Mouse (Mus musculus) left cerebral cortex, postnatal 10 days (tissue): ENCODE results near the gene Exd2. TPM values are rescaled to one million over a fixed set of nuclear protein-coding genes. Genes with fewer than 3 reads are reported as not detected.

Source experiments
- DNase-seq, 2 experiments: peaks; one replicate each; pipeline ENCODE4 v3.0.0; 2021 to 2022; ENCODE audit warnings: low spot score in 2 of 2, mixed read lengths in 1 of 2; ENCODE audit errors: extremely low spot score in 1 of 2
- intact Hi-C: fragments of 180-260 bp; cut with DNase I; formaldehyde crosslinking; loops from one replicate; pipeline ENCODE4 v1.15.1; 2025
- total RNA-seq, 2 experiments: library from RNA; stranded (reverse); gene quantifications; 2 replicates each; pipeline ENCODE4 v1.2.3; 2021

The Exd2 gene
- total RNA-seq, 2 experiments from 2014 or later, result 91.3 to 97.4 TPM

DNA sequence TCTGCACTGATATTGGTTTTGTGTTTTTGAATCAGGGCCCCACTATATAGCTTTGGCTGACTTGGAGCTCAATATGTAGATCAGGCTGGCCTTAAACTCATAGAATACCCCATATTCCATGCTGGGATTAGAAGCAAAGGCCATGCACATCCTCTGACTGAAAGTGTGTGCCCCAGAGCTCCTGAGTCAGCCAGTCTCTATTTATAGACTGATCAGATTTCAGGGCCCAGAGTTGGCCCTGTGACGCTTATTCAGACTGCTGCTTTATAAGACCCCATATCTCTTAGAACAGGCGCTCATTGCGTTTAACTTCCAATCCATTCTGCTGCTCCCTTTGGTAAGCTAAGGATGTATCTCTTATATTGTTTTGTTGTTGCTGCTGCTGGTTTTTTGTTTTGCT lies 17.1 kb downstream of the Exd2 start:
- intact Hi-C loops, result no loop called here
- DNase-seq, result no peak

GRCm38 (mm10) chr12:80483397-80483796 lies 20.5 kb downstream of the Exd2 start:
- intact Hi-C loops, result no loop called here
- no peak for DNase-seq

GRCm38 (mm10) chr12:80493311-80493710 lies 30.4 kb downstream of the Exd2 start:
- DNase-seq, result no peak
- intact Hi-C loops, result no loop called here

GRCm38 (mm10) chr12:80495691-80496090 lies 32.8 kb downstream of the Exd2 start:
- DNase-seq, result no peak
- intact Hi-C loops, result loop anchor here (5.0 kb wide), 1 partner anchor 177 kb away; no protein-coding TSS in a partner anchor

DNA sequence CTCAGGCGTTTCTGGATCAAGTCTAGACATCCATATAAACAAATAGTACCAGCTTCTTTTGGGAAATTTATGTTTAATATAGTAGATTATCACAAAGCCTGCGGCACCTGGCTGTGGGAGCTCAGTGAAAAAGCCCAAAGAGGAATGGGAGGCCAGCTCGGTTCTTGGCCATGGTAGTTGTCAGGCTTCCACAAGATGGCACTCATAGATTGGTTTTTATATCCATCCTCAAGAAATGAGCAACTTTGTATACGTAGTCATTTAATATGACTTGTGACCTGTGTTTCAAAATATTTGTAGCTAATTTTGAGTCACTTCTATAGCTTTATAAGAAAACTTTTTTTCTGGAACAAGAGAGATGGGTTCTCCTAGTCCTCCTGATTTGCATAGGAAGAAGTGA lies 35.5 kb downstream of the Exd2 start:
- no peak for DNase-seq

DNA sequence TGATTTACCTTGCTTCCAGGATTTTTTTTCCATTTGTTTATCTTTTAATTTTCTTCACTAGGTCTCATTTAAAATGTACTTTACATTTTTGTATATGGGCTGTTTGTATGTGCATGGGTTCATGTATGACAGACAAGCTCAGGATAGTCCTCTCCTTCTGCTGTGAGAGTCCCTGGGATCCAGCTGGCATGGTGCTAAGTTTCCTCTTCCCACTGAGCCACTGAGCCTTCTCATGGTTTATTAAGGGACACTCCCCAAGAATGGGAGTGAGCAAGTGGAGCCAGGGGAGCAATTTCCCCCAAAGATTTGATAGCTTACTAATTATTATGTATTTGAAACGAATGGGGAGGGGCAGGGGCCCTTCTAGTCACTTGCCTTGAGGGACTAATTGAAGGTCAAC lies 37.6 kb downstream of the Exd2 start:
- intact Hi-C loops, result loop anchor here (5.0 kb wide), 1 partner anchor 87 kb away; no protein-coding TSS in a partner anchor
- DNase-seq, result no peak

More for the DNA sequence above, 35.5 kb downstream of the Exd2 start:
- intact Hi-C loops, result loop anchor here (5.0 kb wide), 1 partner anchor 174 kb away; no protein-coding TSS in a partner anchor

GRCm38 (mm10) chr12:80504718-80505117 lies 41.8 kb downstream of the Exd2 start:
- DNase-seq, result no peak
- intact Hi-C loops, result loop anchor here (5.0 kb wide), 1 partner anchor 83 kb away; no protein-coding TSS in a partner anchor

- no peak for DNase-seq
- intact Hi-C loops, result no loop called here
Observed at GRCm38 (mm10) chr12:80507041-80507745, 44.3 kb downstream of the Exd2 start.

DNA sequence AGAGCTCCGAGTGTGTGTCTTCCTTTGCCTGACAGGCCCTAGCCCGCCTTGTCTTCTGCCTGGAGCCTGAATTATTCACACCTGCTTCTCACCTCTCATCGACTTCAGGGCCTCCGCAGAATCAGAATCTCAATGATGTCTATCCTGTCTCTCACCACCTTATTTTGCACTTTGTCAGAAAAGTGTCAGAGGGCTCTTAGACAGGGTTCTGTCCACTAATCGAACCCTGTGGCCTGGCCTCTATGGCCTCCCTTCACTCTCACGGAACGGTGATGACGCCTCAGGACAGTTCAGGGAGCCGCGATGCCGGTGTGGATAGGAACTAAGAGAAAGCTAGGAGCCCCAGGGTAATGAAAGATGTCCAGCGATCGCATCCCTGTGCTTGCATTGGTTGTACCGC lies 55.1 kb downstream of the Exd2 start, which contains the start of gene Galnt16:
Gene Galnt16 (plus strand): TSS at position 301 of the 400 bp plus-strand sequence.
- DNase-seq, result no peak
- intact Hi-C loops, result loop anchor here (5.0 kb wide), 1 partner anchor 54 kb away; no protein-coding TSS in a partner anchor

DNA sequence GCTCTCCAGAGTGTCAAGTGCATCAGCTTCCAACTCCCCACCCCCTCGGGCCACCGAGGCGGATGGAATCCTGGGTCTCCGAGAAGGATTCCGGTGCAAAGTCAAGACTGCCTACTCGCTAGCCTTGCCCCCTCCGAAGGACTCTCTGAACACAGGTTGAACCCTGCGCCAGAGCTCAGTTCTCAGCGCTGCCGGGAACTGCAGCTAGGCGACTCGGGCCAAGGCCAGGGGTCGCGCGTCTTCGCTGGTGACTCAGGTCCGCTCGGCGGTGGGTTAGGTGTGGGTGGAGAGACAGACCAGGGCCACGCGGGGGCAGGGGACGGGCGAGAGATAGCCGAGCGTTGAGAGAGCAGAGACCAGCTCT lies 55.5 kb downstream of the Exd2 start:
- intact Hi-C loops, result loop anchor here (5.0 kb wide), 1 partner anchor 54 kb away; no protein-coding TSS in a partner anchor
- DNase-seq, result peak in 1 of 2 experiments; percentile 57

GRCm38 (mm10) chr12:80518757-80519620 lies 56.1 kb downstream of the Exd2 start:
- peak in 1 of 2 experiments; percentile 67 for DNase-seq
- intact Hi-C loops, result loop anchor here (5.0 kb wide), 1 partner anchor 53 kb away; no protein-coding TSS in a partner anchor

DNA sequence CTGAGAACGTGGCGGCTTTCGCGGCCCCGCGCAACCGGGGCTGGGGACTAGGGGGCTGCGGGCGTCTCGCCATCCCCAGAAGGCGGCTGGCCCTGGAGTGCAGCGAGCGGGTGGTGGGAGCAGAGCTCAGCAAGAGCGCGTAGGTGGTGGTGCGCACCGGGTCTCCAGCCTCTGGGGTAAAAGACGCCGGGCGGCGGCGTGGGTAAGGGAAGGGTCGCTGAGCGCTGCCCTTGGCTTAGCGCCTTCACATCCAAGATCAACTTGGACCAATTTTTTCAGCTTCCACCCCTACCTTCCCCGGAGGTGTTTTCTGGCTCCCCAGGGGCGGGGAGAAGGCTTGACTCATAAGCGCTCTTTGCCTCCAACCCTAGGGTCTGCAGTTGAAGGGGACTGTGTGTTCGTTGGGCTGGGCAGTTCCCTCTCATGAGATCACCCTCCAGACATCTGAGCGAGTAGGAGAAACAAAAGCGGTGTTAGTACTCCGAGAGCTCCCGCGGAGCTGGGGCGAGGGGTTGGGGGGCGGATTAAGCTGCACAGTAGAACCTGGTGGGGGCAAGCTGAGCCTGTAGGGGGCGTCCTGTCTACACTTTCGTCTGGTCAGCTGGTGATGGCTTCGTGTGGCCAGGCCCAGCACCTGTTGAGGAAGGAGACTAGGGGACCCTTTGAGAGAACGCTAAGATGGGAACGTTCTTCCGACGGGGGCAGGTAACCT lies 56.9 kb downstream of the Exd2 start:
- peak in 1 of 2 experiments; percentile 81 for DNase-seq
- intact Hi-C loops, result loop anchor here (5.0 kb wide), 1 partner anchor 53 kb away; no protein-coding TSS in a partner anchor

- intact Hi-C loops, result no loop called here
- DNase-seq, result no peak
Observed at GRCm38 (mm10) chr12:80522006-80522405, 59.1 kb downstream of the Exd2 start.

DNA sequence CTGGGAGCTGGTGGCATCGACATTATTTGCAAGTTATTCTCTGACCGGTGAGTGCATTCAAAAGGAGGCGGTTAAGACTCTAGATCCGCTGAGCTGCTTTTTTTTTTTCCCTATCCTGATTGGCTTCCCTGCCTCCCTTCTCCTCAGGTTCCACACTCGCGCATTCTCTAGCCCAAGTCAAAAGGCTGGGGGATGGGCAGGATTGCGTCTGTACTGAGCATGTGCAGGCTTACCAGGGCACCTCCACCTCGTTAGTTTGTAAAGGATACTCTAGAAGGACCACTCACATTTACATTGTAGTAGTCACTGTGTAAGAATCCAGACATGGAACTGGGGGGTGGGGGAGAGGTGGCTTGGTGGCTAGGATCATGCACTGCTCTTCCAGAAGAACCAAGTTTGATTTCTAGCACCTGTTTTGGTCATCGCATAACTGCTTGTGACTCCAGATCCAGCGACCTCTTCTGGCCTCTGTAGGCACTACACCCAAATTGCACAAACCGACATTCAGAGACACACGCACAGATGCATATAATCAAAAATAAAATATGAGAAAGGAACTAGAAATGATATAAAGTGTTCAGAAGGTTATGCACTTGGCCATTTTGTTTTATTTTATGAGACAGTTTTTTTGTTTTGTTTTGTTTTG lies 61.5 kb downstream of the Exd2 start:
- intact Hi-C loops, result no loop called here
- DNase-seq, result no peak

- peak in 1 of 2 experiments; percentile 36 for DNase-seq
- intact Hi-C loops, result no loop called here
Observed at GRCm38 (mm10) chr12:80525513-80525912, 62.6 kb downstream of the Exd2 start.

DNA sequence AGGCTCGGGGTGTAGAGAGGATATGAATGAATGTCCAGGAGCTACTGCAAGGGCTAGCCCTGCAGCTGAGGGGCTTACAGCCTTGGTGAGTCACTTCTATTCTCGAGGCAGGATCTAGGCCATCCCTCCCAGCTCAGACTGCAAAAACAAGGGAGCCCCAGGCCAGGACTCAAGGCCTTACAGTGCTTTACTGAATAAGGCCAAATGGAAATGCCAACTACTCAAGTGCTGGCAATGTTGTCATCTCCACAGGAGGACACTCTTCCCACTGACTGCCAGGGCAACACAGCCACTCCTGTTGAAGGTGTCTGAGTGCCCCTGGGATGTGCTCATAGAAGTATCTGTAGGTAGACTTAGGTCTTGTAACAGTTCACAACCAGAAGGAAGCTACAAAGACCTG lies 63.6 kb downstream of the Exd2 start:
- DNase-seq, result no peak
- intact Hi-C loops, result no loop called here

DNA sequence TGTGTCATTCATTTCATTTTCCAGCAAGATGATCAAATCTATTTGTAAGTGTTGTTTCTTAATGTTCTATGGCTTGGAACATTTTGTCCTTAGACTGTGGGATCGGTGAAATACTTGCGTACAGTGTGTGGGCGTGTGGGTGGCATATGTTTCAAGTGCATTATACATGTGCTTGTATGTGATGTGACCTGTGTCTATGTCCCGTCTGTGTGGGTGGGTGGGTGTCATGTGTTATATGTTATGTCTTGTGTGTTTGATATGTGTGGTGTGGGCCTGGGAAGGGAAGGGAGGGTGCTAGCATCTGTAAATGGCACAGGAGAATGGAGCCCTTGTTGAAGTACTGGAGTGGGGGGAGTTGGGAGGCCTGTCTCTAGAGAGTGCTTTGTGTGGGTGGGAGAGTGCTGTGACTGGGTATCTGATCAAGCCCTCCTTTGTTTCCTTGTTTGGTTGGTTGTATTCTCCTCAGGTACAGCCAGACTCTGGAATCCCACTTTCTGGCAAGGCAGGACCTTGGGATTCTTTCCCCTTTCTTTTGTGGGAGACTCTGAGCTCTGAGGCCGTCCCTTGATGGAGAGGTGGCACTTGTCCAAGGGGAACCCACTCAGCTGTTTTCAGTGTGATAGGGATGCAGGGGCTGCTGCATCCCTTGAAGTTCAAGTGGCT lies 65.0 kb downstream of the Exd2 start:
- no peak for DNase-seq
- intact Hi-C loops, result no loop called here

GRCm38 (mm10) chr12:80530052-80530451 lies 67.2 kb downstream of the Exd2 start:
- intact Hi-C loops, result no loop called here
- no peak for DNase-seq
